Mouse (Mus musculus): Measurements from ENCODE around the gene Pnkd.

- no peak for TF ChIP-seq CTCF (IDR thresholded peaks at IDR 0.05; ENCODE audit: low read depth, low read length)
- no peak for TF ChIP-seq EP300 (IDR thresholded peaks at IDR 0.05; ENCODE audit: insufficient read depth, low read depth, low read length)
These were observed 48.2 kb downstream of the Pnkd start for GRCm38 (mm10) chr1:74332930-74333329.

Data from ES-Bruce4 (cell line).